Mouse (Mus musculus) cortical plate, adult 2 months (tissue): ENCODE data around the gene Prtn3.
A peak's percentile ranks its signal among the peaks of the same experiment; 100 is the strongest.

ENCODE experiments used
- CTCF ChIP-seq: fragments of 200-500 bp; IDR thresholded peaks from 2 replicates; pipeline ENCODE4 v1.5.1; 2011; ENCODE audit warnings: mild to moderate bottlenecking, control low read depth, low read length; ENCODE audit not compliant: insufficient read depth; ENCODE audit errors: extremely low read depth
- POLR2A ChIP-seq: fragments of 200-500 bp; IDR thresholded peaks from 2 replicates; pipeline ENCODE4 v1.6.1; 2011; ENCODE audit warnings: mild to moderate bottlenecking, low read length, control low read depth; ENCODE audit not compliant: insufficient read depth; ENCODE audit errors: extremely low read depth

DNA sequence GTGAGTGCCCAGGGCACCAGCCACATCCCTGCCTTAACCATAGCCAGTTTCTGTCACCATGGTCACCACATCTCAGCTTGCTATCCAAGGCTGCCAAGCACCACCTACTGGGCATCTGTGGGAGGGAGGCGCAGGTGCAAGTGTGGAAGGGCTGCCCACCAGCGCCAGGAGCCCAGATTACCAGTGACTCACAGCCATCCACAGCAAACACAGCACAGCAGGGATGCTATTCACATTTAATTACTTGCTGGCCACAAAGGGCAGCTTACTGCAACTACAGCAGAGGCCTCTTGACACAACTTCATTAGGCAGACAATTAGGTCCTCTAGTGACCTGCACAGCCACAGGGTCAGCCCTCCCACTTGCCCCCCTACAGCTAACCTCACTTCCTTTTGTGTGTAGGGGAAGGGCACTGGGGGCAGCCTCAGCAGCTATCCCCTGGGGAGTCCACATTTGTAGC is 26.7 kb downstream of the Prtn3 start:
- TF ChIP-seq POLR2A (peak; percentile 39; the same call in 1 of the 2 replicates), CTCF (peak; percentile 24; the same call in 1 of the 2 replicates)
